Mouse (Mus musculus) small intestine, adult 2 months (tissue): Measurements from ENCODE around the gene Ndufa13.

ENCODE experiments used
- CTCF ChIP-seq: fragments of 200-500 bp; IDR thresholded peaks from 2 replicates; pipeline ENCODE4 v1.5.1; 2012; ENCODE audit warnings: low read depth, mild to moderate bottlenecking, control low read depth, inconsistent platforms, low read length, moderate library complexity, mixed read lengths; ENCODE audit not compliant: insufficient replicate concordance, insufficient read length; ENCODE audit errors: extremely low read depth
- POLR2A ChIP-seq: fragments of 200-500 bp; IDR thresholded peaks from 2 replicates; pipeline ENCODE4 v1.6.1; 2012; ENCODE audit warnings: low read depth, mild to moderate bottlenecking, control low read depth, inconsistent platforms, low read length, moderate library complexity

DNA sequence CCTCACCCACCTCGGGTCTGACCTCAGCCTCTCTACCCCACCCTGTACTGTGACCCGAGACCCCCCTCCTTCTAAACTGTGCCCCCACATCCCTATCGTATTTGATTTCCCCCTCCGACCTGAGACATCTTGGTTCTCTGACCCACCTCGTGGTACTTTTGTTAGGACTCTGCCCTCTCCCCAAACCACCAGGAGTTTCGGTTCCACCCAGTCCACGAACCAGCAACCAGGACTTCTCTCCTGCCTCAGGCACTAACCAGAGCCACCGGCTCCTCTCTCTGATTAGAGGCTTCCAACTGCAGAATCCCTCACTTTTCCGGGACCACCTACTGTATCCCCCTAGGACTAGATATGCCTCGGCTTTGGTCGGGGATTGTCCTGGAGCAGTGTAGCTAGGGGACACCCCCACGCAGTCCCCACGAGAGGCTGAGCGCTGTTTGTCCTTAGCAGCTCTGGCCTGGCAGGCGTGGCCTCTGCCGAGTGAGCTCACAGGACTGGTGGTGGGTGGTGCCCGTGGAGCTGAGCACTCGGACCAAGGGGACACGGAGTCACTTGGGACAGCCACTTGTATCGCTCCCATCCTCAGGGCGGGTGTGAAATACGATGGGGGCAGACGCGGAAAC is 14.0 kb downstream of the Ndufa13 start:
- no peak for TF ChIP-seq POLR2A
- no peak for TF ChIP-seq CTCF
